Mouse (Mus musculus) heart, postnatal 36 days (tissue): Measurements from ENCODE around the gene Hoxa4. TPM values are rescaled to one million over a fixed set of nuclear protein-coding genes. Genes with fewer than 3 reads are reported as not detected.
A peak's percentile ranks its signal among the peaks of the same experiment; 100 is the strongest.

ENCODE experiments used
- DNase-seq, 2 experiments: peaks; one replicate each; pipeline ENCODE4 v3.0.0; 2021 to 2022
- intact Hi-C: fragments of 180-260 bp; cut with DNase I; formaldehyde crosslinking; loops from one replicate; pipeline ENCODE4 v1.15.1; 2025
- total RNA-seq, 2 experiments: library from RNA; stranded (reverse); gene quantifications; 2 replicates each; pipeline ENCODE4 v1.2.3; 2021

Hoxa4 gene
- total RNA-seq, 2 experiments from 2014 or later, result 0.43 to 0.67 TPM

DNA sequence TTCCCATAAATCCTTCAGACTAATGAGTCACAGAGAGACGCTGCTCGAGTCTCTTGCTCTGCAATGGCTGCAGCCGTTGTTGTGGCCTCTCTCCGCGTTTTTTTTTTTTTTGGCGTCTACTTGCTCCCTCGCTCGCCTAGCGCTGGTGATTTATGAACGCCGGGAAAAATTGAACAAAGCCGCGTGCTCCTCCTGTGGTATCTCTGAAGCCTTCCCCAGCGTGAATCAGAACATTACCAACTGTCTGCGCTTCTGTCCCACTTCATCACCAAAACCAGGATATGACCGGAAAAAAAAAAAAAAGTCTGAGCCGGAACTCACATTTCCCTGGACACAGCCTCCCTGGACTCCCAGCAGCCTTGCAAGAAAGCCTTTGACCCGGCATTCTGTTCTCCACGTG, 6.3 kb downstream of the Hoxa4 start:
- intact Hi-C loops, result no loop called here
- no peak for DNase-seq

GRCm38 (mm10) chr6:52184668-52185067, 6.9 kb downstream of the Hoxa4 start:
- DNase-seq, result no peak
- intact Hi-C loops, result no loop called here

DNA sequence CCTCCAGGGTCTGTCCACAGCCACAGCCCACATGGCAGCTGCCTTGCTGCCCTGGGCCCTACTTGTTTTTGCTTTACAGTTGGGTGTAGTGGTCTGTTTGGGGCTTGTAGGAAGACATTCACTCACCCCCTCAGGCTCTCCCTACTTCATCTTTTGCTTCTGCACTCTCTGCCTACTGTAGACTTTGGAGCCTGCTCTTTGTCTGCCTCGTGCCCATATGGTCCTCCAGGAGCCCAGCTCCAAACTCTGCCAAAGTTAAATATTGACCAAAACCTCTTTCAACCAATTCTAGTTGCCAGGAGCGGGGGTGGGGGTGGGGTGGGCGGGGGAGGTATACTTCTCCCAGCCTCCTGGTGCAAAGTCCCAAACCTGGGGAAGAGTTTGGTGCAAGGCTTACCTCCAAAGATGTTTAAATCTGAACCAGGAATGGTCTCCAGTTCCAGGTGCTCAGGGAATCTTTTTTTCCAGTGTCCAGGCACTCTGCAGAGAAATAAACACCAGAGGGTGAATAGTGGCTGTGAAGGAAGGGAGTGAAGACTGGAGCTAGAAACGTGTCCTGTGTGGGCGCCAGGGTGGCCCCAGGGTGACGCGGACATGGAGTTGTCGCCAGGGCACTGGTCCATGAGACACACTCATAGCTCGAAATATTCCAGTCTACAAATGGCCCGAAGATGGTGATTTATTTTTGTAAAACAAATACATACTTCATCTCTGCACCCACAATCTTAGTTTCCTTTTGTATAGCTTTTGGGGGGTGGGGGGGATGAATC, 8.1 kb downstream of the Hoxa4 start:
- DNase-seq, result no peak
- intact Hi-C loops, result no loop called here

- intact Hi-C loops, result no loop called here
- DNase-seq, result no peak
These were observed 8.8 kb downstream of the Hoxa4 start for GRCm38 (mm10) chr6:52182793-52183192.

GRCm38 (mm10) chr6:52182030-52182429, 9.5 kb downstream of the Hoxa4 start:
- intact Hi-C loops, result no loop called here
- DNase-seq, result no peak

DNA sequence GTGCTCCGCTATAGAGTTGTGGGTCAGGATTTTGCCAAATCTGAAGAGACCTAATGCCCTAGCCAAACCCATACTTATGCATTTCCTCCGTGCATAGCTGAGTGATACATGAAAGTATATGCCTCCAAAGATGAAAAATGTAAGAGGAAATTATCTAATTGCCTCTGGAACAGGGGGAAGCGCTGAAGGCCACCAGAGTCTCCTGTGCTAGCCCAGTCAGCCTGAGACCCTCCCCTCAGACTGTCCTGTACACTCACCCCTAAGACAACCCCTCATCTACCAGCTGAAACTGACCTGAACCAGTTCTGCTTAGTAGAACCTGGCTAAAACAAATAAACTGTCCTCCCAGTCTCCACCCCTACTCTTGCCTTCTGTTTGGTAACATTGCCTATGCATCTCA, 10.8 kb downstream of the Hoxa4 start:
- intact Hi-C loops, result no loop called here
- no peak for DNase-seq

DNA sequence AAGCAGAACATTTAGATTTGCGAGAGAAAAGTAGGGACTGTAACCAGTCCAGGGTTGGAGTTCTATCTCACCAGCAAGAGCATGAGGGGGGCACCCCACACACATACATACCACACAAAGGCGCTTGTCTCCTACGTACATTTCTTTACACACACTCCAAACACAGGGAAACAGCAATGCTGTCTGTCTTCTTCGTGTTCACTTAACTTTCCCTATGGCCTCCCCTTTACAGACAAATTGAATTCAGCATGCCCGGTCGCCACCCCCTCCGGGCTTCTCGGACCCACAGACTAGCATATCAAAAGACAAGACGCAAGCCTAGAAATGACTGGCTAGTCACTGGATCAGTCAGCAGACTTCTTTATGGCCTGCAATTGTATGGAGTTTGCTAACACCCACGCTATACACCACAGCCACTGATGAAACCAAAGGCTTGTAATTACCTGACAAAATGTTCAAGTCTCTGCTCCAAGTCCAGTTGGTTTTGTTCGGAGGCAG, 11.3 kb downstream of the Hoxa4 start:
- intact Hi-C loops, result no loop called here
- DNase-seq, result no peak

DNA sequence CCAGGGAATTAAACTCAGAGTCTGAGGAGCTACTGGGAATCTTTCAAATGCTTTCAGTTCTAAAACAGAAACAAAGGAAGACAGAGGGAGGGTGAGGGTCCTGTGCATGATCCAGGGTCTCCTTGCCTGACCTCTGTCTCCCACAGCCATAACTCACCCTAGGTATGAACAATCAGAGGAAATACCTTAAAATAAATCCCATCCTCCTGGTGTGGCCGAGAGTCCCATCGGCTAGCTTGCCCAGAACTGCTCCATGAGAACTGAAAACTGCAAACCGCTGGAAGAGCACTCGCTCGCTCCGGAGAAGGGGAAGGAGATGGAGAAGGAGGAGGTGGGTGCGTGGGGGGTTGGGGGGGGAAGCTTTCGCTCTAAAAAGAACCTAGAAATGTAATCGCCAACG, 11.9 kb downstream of the Hoxa4 start:
- intact Hi-C loops, result no loop called here

DNA sequence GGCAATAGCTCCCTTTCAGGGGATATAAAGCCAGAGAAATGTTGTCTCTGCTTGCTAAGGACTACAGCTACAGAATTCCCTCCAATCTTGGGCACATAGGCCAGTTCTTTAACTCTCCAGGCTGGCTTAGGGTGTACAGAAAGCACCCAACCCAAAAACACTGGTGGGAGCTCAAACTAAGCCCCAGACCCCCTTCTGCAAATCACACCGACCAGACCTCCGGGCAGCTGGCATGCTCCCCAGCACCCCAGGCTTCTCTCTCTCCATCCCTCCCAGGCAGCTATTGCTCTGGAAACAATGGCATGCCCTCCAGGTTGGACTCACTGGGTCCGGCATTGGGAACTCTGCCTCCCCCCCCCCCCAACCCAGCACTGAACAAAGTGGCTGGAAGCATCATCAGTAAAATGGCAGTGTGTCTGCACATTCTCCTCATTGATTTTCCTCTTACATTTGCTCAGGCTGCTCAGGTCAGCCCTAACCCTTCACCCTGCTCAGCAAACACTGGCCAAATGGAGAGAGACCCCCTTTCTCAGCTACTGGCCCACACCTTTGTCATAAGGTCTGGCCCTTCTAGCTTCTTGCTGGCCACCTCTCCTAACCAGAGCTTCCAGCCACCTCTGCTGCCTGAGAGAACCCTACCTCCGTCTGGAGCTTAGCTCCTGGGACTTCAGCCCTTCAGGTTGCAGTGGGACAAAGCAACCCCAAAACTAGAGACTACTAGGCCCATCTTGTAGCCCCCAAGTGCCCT, 12.5 kb downstream of the Hoxa4 start:
- intact Hi-C loops, result no loop called here
- no peak for DNase-seq

More for the DNA sequence above, 11.9 kb downstream of the Hoxa4 start:
- no peak for DNase-seq

DNA sequence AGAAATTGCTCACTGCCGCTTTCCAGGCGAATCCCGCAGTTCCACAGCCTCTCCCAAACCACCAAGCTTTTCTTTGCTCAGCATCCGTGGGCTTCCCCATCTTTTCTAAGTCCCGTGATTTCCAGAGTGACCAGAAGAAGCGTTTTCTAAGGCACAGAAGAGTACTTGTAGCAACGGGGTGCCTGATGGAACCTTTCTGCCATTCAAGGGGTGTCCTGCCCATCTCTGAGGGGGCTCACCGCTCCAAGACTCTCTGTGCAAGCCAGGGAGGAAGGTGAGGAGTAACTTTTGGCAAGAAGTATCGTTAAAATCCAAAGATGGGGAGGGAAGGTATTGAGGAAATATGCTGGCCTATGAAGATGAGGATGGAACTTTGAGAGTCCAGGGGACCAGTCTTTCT, 13.7 kb downstream of the Hoxa4 start:
- intact Hi-C loops, result no loop called here
- DNase-seq, result no peak

- intact Hi-C loops, result no loop called here
- no peak for DNase-seq
These were observed 14.4 kb downstream of the Hoxa4 start, which contains the start of gene 5730596B20Rik for GRCm38 (mm10) chr6:52177061-52177735. 5730596B20Rik (plus strand) TSS chr6:52177498.

DNA sequence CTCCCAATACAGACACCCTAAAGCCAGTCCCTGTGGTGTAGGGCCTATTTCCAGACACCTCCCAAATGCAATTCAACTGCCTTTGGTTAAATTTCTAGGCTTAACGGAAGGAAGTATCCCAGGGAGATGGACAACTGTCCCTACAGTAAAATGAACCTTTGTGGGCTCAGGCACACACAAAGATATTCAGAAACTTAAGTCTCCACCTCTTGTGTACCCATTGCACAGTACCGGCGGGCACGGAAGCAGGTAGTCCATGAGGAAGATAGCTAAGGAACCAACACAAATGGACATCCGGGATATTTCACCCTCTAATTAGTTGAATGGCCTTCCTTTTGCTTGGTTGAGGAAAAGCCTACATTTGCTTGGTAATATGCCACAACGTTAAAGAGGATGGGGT, 15.2 kb downstream of the Hoxa4 start:
- DNase-seq, result no peak
- intact Hi-C loops, result no loop called here

DNA sequence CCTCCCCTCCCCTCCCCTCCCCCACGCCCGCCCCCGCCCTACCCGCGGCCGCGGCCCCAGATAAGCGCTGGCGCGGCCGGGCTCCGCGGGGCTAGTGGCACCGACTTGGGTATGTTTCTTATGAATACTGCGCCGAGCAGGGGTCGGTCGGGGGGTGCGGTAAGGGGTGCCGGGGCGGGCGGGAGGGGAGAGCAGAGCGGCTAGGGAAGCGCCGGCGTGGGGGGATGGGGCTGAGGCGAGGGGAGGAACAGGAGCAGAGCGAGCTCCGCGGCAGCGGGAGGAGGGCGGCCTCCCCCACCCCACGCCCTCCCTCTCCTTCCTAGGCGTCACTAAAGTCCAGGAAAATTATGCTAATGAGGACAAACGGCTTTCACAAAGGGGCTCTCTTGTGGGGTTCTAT, 15.7 kb downstream of the Hoxa4 start:
- no peak for DNase-seq
- intact Hi-C loops, result no loop called here

DNA sequence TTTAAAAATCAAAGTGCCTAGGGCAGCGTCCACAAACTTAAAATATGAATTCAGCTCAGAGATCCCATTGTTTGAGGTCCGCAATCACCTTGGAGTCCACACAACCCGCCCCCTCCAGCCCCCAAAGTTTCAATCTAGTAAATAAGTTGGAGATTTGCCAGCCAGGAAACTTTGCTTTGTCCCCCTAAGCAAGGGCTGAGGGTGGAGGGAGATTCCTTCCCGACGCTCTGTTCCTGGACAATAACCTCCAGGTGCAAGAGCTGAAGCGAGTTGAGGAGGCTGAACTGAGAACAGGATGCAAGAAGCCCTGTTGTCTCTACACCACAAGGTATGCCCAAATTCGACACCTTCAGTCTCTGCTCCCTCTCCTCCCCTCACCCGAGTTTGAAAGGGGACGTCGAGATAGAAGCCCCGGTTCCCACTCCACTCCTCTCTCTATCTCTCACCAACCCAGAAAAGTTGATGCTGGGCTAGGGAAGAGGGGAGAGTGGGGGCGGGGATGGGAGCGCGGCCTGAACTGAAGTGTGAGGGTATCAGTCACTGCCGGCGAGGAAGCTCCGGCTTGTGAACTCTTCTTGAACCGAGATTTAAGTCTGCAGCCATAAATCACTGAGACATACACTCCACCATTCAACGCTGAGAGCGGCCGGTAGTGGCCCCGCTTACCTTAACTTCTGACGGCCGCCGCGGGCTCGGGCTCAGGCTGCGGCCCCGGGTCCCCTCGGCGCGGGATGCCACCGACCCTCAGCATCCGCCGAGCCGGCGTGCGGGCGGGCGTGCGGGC, 16.4 kb downstream of the Hoxa4 start:
- no peak for DNase-seq
- intact Hi-C loops, result no loop called here

GRCm38 (mm10) chr6:52173648-52174047, 17.9 kb downstream of the Hoxa4 start:
- no peak for DNase-seq
- intact Hi-C loops, result no loop called here

GRCm38 (mm10) chr6:52172501-52172900, 19.1 kb downstream of the Hoxa4 start:
- peak in 1 of 2 experiments; percentile 61 for DNase-seq
- intact Hi-C loops, result no loop called here

- DNase-seq, result no peak
- intact Hi-C loops, result no loop called here
These were observed 19.6 kb downstream of the Hoxa4 start for GRCm38 (mm10) chr6:52171938-52172337.

DNA sequence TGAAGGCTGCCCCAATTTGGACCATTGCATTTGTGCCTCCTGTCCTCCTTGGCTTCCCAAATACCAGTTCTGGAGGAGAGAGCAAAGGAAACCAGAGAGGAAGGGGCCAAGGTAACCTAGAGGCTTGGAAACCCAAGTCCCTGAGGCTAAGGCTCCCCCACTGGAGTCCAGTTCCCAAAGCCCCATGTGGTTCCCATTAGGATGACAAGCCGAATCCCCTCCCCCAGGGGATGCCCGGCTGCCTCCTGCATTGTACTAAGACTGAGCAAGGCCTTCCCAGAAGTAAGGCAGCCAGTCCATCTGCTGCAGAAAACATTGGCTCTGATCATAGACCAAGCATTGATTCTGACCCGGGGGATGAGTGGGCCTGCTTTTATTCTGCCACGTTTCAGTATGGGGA, 20.2 kb downstream of the Hoxa4 start:
- intact Hi-C loops, result no loop called here
- DNase-seq, result no peak

DNA sequence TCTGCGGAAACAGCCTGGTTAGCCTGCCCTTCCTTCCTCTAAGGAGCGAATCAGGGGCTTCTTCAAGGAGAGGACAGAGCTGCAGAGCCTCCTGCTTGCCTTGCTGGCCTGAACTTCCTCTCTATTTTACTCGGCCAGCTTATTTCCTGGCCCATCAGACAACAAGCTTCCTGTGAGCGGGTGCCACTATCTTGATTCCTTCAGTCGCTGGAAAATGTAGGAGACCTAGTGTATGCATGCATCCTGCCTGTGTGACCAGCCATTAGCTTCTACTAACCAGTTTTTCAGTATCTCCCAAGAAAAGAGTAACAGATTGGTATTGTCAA, 20.7 kb downstream of the Hoxa4 start:
- no peak for DNase-seq
- intact Hi-C loops, result no loop called here

- DNase-seq, result no peak
- intact Hi-C loops, result no loop called here
These were observed 21.2 kb downstream of the Hoxa4 start for GRCm38 (mm10) chr6:52170166-52170897.
